In the genomic region with DNA sequence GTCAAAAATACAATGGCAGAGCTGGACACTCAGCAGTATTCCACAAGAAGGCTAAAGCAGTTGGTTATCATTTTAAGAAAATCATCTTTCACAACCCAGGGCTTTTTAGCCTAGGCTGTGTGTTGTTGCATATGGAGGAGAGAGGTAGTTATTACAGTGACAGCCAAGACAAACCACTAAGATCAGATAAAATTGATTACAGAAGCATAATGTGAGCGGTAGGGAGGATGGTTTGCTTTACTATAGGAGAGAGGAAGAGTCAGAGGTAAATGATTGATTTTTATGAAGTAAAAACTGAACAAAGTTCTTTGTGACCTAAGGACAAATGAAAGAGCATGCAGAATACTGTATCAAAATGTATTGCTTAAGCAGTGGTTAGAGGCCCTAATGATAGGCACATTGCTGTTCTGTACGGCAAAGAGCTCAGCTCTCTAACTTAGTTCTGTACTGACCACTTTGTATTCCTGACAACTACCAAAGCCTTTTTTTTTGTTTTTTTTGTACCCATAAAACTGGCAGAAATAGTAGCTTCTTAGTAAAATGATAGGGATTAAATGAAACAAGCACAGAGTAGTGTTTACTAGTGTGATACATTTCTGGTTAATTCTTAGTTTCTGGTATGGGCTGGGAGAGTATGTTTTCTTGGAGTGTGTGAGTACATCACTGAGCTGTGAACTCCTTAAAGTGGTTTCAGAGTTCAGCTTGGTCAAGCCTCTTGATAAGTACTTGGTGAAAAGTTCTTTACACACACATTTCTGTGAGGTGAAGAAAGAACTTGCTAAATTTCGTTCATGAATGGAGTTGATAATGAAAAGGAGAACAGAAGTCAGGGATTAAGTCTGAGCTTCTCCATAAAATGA, we compare ENCODE assay signal across 15 mouse cellular contexts.
"Had no signal": no experiment of that assay in that cellular context is flagged by ENCODE, and none has a peak within 500 bp of the region (broad histone marks: within the 10 kb centered on the region; RNA-seq: fewer than 3 reads in every experiment).

No protein-coding gene starts in this region.

- H3K4me3 ChIP-seq: layer of hippocampus, adult 2 months; limb, embryonic 15.5 days; liver, embryonic 15.5 days; lung, embryonic 15.5 days; midbrain, embryonic 12.5 days; neural tube, embryonic 13.5 days had no signal

- H3K9ac ChIP-seq: limb, embryonic 15.5 days; liver, embryonic 15.5 days; lung, embryonic 15.5 days; midbrain, embryonic 12.5 days; neural tube, embryonic 13.5 days had no signal

- H3K4me2 ChIP-seq: limb, embryonic 15.5 days; liver, embryonic 15.5 days; lung, embryonic 15.5 days; midbrain, embryonic 12.5 days; neural tube, embryonic 13.5 days had no signal

- H3K27ac ChIP-seq: layer of hippocampus, adult 2 months; limb, embryonic 15.5 days; liver, embryonic 15.5 days; lung, embryonic 15.5 days; midbrain, embryonic 12.5 days; neural tube, embryonic 13.5 days; stomach, postnatal 0 days had no signal

- ATAC-seq: midbrain, embryonic 16.5 days had no signal

- H3K27me3 ChIP-seq: limb, embryonic 15.5 days; liver, embryonic 15.5 days; lung, embryonic 15.5 days; midbrain, embryonic 12.5 days; neural tube, embryonic 13.5 days had no signal

- H3K36me3 ChIP-seq: limb, embryonic 15.5 days; liver, embryonic 15.5 days; lung, embryonic 15.5 days; midbrain, embryonic 12.5 days; neural tube, embryonic 13.5 days had no signal

- H3K9me3 ChIP-seq: limb, embryonic 15.5 days; liver, embryonic 15.5 days; lung, embryonic 15.5 days; midbrain, embryonic 12.5 days; neural tube, embryonic 13.5 days had no signal

- DNase-seq: kidney, adult 11 months; kidney, adult 9 months; kidney, postnatal 10 days; kidney, postnatal 4 days; lung, postnatal 4 days; retina, postnatal 1 day; thymus, postnatal 14 days had no signal

- H3K4me1 ChIP-seq: limb, embryonic 15.5 days; liver, embryonic 15.5 days; lung, embryonic 15.5 days; midbrain, embryonic 12.5 days had no signal
